Mouse (Mus musculus): Measurements from ENCODE around the gene Best2.

Best2 gene

DNA sequence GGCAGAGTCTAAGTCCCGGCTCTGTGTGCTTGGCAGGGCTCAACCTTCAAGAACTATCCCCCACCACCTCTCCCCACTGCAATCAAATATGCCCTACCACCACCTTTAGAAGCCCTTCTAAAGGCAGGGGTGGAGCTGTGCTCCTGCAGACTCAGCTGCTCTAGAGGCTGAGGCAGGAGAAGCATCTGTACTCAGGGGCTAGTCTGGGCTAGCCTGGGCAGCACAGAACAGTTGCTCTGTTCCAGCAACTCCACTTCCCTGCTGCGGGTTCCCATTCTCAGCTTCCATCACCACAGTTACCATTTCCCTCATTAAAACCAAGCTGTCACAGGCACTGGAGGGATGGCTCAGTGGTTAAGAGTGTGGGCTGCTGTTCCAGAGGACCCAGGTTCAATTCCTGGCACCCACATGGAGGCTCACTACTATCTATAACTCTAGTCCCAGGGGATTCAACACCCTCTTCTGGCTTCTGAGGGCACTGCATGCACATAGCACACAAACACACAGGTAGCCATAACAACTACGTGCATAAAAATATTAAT is 7.3 kb upstream of the Best2 start:
- no peak for DNase-seq

DNA sequence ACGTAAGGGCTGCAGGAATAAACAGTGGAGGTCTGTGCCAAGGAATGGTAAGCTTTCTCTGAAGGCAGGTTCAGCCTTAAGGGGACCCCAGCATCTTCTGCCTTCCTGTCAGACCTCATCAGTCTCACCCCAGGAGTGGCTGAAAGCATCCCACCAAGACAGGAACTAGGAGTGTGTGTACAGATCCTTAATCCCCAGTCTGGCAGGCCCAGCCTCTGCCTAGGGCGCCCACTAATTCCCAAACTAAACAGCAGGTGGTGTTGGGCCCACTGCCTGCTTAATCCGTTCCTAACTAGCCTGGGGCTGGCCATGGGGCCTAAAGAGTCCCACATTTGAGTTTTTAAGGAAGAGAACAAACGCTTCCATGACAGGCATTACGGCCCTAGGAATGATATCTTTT is 2.9 kb upstream of the Best2 start:
- no peak for DNase-seq

DNA sequence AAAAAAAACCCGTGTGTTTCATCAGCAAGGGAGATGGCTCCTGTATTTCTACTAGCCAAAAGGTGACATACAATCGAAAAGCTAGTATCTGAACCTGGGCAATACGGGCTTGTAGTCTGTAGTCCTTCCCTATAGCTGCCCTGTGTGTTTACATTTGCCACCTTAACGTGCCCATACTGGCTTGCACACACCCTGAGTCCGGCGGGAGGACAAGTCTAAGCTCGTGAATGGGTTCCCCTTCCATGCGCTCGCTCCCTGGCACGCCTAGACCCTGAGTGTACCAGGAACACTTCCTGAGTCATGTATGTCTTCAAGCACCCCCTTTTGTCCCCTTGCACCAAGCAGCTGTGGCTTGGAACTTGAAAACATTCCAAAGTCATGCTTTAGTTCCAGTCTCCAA is 2.4 kb upstream of the Best2 start:
- no peak for DNase-seq

DNA sequence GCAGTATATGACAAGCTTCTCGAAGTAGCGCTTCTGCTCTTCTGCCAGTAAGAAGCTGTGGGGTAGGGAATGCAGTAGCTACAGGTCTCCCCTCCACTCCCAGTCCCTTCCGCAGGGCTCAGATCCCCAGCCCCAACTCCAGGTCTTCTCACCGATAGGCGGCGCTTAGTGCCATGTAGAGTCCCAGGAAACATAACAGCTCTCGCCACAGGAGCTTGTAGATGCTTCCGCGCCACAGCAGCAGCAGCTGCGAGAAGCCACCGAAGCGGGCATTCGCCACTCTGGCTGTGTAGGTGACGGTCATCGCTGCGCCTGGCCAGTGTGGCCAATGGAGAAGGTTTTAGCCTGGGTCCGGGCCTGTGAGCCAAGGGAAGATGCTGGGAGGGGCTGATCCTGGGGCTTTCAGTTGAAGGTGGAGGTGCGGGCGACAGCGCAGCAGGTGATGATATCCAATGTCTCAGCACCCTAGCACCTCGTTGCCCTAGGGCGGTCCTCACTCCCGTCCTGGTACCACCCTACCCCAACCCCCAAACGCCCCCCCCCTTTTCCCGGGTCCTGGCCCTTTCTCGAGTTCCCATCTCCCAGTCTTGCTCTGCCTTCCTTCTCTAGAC is 996 bp downstream of the Best2 start:
- peak; percentile 85 for DNase-seq

DNA sequence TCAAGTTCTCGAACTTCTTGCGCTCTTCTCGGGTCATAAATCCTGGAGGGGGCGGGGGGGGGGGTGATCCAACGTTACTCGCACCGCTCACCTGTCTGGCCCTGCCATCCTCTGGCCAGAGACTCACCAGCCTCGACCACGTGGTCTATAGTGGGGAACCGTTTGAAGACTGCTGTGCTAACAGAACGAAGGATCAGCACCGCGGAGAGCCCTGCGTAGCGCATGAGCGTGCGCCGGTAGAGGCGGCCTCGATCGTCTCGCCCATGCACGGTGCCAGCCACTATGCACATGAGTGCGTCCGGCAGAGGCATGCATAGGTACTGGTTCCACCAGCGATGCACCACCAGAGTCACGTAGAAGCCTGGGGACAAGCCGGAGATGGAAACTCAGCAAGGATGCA is 3.1 kb downstream of the Best2 start:
- no peak for DNase-seq

DNA sequence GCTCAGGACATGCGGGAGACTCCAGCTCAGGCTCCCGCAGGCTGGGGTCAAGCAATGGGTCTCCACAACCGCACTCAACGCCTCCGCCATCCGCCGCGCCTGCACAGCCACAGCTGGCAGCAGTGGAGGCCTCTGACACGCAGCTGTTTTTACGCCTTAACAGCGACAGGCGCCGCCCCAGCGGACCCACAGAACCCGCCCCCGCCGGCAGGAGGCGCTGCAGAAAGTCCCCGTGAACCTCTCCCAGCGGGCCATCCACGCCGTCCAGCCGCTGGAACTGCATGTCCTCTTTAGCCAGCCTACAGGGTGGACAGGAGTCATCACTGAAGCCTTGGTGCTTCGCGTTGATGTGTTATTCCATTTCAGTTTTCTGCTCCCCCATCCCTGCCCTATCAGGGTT is 6.6 kb downstream of the Best2 start:
- DNase-seq, result no peak

DNA sequence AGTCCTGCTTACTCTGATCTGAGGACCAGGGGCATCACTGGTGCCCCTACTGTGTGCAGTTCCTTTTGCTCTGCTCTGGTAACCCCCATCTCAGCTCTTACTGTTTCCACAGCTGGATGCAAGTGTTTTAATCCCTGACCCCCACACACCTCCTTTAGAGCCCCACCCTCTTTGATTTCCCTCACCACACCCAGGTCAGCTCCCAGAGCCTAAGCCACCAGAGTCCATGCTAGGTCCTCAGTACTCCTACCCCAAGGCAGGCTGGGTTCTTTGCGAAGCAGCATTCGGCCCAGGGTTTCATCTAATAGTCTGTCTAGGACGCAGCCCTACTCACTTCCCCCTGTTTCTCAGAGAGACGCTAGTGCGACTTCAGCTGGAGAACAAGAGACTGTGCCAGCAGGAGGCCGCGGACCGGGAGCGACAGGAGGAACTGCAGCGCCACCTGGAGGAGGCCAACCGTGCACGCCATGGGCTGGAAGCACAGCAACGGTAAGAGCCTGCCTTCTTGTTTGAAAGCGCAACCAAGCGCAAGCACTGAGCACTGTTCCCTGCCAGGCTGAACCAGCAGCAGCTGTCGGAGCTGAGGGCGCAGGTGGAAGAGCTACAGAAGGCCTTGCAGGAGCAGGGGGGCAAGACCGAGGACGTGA is 16.6 kb downstream of the Best2 start:
- peak; percentile 91 for DNase-seq

DNA sequence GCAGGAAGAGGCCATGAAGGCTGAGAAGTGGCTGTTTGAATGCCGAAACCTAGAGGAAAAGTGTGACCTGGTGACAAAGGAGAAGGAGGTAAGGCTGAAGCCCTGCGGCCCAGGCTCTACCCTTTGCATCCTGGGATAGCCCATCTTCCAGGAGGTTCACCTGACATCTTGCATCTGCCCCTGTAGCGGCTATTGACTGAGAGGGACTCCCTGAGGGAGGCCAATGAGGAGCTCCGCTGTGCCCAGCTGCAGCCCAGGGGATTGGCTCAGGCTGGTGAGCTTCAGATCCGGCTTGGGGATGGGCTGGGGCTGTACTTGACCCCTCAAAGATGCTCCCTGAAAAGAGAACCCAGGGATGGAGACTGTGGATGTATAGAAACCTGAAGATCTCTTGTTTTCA is 17.4 kb downstream of the Best2 start:
- no peak for DNase-seq

DNA sequence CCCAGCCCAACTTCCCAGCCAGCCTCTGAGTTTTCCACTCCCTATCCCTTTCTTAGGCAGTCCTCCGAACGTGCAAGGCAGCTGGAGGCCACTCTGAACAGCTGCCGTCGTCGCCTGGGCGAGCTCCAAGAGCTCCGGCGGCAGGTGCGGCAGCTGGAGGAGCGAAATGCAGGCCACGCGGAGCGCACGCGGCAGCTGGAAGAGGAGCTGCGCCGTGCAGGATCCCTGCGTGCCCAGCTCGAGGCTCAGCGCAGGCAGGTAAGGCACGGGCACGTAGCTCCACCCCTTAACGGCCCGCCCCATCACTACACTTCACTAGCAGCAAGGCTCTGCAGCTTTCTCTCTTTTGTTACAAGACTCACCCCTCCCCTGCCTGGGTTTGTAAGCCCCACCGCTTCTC is 18.7 kb downstream of the Best2 start:
- DNase-seq, result no peak

DNA sequence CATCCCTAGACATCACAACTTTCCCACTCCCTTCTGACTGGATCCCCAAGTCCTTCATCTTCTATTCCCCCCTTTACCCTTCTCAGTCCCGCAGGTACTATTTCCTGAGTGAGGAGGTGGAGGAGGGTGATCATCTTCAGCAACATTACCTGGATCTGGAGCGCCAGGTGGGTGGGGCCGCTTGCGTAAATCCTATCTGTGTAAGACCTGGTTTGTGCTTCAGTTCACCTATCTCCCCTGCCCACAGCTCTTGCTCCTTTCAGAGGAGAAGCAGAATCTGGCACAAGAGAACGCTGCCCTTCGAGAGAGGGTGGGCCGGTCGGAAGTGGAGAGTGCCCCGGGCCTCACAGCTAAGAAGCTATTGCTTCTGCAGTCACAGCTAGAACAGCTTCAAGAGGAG is 20.0 kb downstream of the Best2 start:
- DNase-seq, result no peak

DNA sequence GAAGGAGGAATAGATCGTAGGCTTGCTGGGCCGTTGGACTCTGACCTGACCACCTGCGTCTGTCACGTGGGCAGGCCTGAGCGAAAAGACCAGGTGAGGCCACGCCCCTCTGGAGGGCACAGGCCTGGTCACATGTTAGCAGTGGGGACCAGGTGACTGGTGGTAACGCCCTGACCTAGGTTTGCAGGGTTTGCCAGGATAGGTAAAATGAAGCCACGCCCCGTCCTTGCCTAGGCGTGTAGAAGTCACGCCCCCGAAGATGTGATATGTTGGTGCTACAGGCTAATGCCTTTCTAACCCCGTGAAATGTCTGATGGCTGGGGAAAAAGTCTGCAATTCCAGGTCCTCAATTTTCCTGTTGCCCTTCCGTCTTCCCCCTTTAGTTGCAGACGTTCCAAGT is 23.5 kb downstream of the Best2 start:
- DNase-seq, result peak; percentile 72

DNA sequence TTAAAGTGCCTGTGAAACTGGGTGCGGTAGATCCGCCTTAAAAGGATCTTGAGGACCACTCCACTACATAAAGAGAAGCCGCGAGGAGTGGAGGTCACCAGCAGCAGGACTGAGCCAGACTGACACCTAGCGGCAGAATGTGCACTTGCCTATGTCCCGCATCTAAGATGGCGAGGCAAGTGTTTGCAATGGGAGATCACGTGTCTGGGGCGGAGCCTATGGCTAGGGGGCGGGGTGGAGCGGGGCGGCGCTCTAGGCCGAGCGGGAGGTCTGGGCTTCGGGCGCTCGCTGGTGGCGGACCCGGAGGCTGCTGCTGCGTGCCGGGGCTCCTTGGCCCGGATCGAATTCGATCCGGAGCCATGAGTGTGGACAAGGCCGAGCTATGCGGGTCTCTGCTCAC is 24.0 kb downstream of the Best2 start, which contains the start of gene Hook2:
Gene Hook2, plus strand, starts transcription at position 255 of the 400 bp plus-strand sequence.
- DNase-seq, result peak; percentile 97

DNA sequence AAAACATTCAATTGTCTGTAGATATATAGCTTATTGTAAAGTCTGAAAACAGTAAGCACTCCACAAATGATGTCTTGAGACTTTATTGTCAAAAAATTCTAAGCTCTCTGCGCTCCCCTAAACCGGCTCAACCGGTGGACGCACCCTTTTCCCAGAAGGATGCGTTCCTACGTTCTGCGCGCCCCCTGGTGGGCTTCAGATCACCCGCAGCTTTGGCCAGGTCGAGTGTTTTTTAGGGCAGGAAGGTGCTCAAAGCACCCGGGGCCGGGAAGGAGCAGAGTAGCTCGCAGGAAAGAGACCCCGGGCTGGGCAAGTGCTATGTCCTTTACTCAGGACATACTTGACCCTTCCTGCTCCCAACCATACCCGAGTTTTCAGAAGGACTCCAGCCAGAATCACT is 24.5 kb downstream of the Best2 start:
- peak; percentile 86 for DNase-seq

DNA sequence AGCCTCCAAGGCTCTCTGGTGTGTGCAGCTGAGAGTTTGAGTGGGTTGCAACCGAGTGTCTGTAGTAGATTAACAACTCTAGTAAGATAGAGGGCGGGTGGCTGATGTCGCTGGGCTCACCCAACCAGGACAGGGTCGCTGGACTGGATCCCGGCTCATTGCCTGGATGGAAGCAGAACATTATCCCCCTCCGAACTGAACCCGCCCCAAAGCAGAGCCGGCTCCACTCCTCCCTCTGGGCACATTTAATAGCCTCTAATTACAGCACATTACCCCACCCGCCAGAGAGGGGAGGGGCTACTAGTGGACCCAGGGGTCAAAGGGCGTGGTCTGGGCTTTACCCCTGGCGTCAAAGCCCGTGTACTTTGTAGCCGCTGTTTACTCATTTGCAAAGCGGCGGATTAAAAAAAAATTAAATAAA is 25.0 kb downstream of the Best2 start:
- no peak for DNase-seq

DNA sequence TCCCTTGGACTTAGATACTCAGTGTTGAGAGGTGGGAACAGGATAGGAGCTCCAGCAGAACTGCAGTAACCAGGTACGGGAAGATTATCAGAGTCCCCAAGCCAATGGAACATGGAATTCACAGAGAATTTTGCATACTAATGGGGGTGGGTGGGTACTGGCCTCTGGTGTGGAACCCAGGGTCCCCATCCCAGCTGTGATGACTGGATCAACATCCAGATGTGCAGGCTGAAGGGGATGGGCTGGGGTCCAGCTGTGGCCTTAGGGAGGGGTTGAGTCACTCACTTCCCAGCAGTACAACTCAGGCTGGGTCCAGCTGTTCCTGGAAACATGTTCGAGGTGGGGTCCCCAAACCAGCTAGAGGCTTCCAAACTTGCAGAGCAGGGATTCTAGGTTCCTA is 26.4 kb downstream of the Best2 start:
- DNase-seq, result no peak

DNA sequence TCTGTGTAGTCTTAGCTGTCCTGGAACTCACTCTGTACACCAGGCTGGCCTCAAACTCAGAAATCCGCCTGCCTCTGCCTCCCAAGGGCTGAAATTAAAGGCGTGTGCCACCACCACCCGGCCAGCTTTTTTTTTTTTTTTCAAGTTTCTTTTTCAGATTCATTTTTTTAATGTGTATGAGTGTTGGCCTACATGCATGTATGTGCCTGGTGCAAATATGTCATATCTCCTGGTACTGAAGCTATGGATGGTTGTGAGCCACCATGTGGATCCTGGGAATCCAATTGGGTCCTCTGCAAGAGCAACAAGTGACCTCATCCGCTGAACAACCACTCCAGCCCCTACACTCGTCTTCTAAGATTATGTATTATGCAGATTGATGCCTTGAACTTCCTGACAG is 26.9 kb downstream of the Best2 start:
- no peak for DNase-seq

DNA sequence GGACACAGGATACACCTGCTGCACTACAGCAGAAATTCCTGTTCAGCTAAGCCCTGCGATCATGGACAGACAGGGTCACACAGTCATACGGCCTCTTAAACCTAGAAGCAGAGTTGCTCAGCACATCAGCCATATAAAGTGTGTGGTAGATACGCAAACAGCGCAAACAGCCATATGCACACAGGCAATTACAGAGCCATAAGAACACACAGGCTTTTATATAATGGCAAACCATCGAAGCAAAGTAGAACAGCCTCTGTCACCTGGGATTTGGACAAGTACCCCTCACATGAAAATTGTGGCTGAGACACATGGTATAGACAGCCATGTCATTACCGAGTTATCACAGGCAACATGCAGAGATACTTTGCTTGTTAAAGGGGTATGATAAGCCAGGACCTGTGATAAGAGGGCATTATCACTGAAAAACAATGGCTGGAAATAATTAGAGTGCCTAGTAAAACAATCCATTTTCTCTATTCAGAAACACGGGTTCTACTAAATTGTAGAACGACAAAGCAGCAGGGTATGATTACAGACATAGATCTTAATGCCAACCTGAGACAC is 27.9 kb downstream of the Best2 start:
- DNase-seq, result no peak

DNA sequence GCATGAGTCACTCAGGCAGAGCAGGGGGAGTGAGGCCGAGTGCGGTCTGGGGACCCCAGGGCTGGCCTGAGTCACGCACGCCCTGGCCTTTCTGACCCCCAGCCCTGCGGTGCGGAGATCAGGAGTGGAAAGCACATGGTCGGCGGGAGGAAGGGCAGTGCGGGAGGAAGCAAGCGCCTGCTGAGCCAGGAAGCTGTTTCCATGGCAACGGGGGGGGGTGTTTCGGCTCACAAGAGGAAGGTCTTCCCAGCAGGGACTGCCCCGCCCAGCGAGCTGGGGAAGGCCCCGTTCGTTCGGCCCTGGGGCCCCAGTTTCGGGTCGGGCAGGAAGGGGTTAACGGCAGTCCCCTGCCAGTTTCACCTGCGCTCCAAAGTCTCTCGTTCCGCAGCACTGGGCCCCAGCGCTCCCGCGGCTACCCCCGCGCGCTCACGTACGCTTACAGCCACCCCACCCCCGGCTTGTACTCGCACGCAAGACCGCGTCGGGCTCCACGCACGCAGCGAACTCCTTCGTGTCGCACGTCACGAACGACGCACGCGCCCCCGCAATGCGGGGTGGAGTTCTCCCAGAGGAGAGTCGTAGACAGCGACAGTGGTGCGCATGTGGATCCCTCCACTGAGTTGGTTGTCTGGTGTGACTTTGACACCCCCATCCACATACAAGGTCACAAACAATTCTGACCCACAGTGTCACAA is 28.5 kb downstream of the Best2 start:
- DNase-seq, result peak; percentile 96

DNA sequence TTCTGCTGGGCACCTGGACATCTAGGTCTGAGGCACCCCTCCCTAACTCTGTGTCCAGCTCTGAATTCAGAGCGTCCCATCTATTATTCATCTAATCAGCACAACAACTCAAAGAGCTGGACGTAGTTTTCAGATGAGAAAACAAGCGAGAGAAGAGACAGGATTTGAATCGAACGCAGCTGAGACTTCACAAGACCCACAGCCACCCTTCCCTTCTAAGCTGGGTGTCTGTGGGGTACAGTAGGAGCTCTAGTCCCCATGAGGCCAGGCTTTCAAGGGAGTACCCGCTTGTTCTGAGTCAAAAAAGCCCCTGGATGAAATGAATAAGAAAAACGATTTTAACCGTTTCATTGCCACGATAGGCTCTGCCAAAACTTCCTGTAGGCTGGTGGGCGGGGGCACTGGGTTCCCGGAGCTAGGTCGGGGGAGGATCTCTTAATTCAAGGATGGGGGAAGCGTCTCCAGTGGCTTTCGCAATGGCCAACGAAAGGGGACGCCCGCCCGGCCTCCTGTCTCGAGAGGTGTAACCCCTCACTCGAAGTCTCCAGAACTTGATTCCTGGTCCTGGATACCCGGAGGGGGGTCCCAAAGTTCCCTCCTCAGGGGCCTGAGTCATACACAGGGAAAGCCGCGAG is 29.2 kb downstream of the Best2 start:
- no peak for DNase-seq

DNA sequence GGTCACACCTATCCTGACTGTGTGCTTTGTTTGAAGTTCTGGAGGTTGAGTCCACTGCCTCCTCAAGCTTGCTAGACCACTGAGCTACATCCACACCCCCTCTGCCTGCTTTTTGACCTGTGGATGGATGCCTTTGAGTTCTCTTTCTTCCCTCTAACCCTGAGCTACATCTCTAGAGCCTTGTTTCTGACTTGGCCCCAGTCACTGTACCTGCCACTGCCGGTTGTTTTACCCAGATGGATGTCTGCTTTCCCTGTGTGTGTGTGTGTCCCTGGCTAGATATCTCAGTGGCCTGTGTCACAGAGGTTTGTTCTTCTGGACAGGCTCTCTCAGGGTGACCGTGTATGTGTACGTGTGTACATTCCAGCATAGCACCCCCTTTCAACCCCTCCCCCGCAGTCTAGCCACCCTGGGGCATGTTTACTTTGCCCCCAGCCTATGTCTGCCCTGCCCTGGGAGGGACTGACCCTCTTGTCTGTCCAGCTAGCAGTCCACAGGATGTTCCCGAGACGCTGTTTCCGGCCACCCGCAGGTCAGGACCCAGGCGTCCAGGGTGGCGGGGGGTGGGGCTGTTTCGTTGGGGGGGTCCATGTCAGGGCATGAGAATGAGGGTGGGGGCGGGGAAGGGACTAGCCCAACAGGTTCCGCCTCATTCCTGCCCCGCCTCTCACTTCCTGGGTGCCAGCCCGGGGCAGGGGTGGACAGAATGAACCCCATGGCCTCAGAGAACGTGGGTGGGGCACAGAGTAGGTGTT is 29.9 kb downstream of the Best2 start:
- DNase-seq, result no peak

DNA sequence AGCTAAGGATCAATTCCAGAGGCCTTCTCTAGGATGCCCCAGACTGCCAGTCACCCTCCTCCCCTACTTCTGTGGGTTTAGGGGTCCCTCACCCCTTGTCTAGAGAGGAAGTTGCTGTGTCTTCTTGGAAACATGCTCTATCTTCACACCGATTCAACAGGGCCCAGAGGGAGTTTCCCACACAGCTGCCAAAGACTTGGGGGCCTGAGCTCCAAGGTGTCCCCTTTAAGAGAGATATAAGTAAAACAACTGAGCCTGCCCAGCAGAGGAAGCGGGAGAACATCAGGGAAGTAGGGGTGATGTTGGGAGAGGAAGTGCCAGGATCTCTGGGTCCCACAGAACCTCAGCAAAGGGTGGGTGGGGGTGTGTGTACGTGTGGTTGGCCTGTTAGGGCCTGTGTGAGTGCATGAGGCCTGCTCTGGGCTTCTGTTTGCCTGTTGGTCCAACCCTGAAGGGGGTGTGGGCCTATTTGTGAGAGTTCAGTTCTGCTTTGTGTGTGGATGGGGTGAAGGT is 31.8 kb downstream of the Best2 start:
- DNase-seq, result peak; percentile 56

Data from layer of hippocampus, adult 9-11 months (tissue).